ENCODE assay signal across 22 mouse cellular contexts in the genomic region with DNA sequence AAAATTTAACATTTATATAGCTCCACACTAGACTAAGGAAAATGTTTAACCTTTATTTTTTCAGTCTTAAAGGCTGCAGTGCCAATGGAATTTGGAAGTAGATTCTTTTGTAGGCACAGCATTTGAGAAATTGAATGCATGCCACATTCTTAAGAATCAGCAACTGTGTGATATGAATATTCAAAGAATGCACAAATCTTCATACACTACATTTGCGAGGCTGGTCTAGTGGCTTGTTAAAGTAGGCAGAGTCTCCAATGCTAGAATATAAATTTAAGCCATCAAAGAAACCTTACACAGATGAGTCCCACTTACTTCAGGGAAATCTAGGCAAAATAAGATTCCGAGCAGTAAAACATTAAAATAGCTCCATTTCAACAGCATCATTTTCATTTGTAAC.
DNase-seq lines count a peak whose midpoint lies in the region; ATAC-seq lines count a peak whose summit lies in the region.
"Had no signal": no experiment of that assay in that cellular context is flagged by ENCODE, and none has a peak within 500 bp of the region (broad histone marks: within the 10 kb centered on the region; RNA-seq: fewer than 3 reads in every experiment).

No protein-coding gene starts in this region.

- ATAC-seq in frontal cortex, adult (ENCODE audit: low TSS enrichment) = peak; percentile 100
- ATAC-seq: forebrain, embryonic 16.5 days; intestine, postnatal 0 days; midbrain, embryonic 13.5 days had no signal

- DNase-seq in frontal cortex, postnatal 14 days (ENCODE audit: low spot score in 2 of 2) = no peak
- peak; percentile 11 to 13 for DNase-seq in left cerebral cortex, adult 9 months (ENCODE audit: low spot score in 2 of 2)
- no peak for DNase-seq in left cerebral cortex, adult 8-10 months (ENCODE audit: low spot score in 2 of 2)
- DNase-seq in Muller cell, postnatal 12 days (ENCODE audit: inconsistent ontology term) = peak; percentile 54
- peak; percentile 12 for DNase-seq in brain, embryonic 18.5 days (ENCODE audit: low read depth, low spot score)
- no peak for DNase-seq in embryo, embryonic 10.5 days (ENCODE audit: low spot score)
- DNase-seq: adrenal gland, postnatal 25 days; cerebellum, adult 8-10 months; cerebellum, postnatal 25 days; heart, postnatal 10 days; kidney, adult 9 months; kidney, postnatal 10 days; liver; lung, adult 2 months; lung, postnatal 10 days; spleen, adult 18-20 months; thymus, adult 2 months; thymus, postnatal 36 days had no signal

Comparison
In these comparisons a context has a peak if more than half of its experiments do, and no peak if none do; other contexts are left out.
1. DNase-seq: peak in left cerebral cortex, adult 9 months (2 of 2), Muller cell, postnatal 12 days (single experiment) and brain, embryonic 18.5 days (single experiment); none in frontal cortex, postnatal 14 days (0 of 2), left cerebral cortex, adult 8-10 months (0 of 2) and embryo, embryonic 10.5 days (single experiment).